Mouse (Mus musculus) CH12F3 (cell line): ENCODE measurements around the gene Fam178b.

Experiments
- in situ Hi-C: fragments of 300-500 bp; cut with MboI; formaldehyde crosslinking; loops from 2 replicates; pipeline ENCODE4 v1.14.3; 2020; ENCODE audit warnings: low sequenced_read_pairs

Fam178b gene

DNA sequence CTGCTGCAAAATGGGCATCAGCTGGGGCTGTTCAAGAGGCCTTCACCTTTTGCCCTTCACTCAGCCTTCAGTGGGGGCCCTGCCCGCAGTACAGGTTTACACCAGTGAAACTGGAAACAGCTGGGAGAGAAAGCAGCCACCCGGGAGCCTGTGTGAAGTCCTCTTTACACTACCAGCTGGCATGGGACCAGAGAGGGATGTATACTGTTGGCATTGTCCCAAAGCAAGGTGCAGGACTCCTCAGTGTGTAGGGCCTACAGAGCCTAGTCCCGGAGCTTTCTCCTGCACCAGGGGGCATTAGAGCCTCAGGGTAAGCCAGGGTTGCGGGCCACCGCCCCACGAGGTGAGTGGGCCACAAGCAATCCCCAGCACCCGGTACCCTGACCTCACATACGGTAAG lies 152.5 kb downstream of the Fam178b start:
- in situ Hi-C loops = no loop called here

DNA sequence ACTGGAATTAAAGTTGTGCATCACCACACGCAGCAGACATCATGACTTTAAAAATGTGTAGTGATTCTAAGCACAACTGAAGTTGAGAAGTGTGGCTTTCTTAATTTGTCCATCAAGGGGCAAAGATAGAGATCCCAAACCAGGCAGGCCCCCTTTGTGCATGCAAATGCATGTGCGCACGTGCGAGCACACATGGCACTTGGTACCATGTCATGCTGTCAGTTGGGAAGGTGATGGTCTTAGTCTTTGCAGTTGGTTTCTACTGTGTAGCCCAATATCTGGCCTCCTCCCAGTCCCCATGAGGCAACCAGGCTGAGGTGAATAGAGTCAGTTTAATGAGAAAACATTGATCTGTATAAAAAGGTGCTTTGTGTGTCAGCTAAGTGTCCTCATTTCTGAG lies 153.1 kb downstream of the Fam178b start:
- in situ Hi-C loops = no loop called here

DNA sequence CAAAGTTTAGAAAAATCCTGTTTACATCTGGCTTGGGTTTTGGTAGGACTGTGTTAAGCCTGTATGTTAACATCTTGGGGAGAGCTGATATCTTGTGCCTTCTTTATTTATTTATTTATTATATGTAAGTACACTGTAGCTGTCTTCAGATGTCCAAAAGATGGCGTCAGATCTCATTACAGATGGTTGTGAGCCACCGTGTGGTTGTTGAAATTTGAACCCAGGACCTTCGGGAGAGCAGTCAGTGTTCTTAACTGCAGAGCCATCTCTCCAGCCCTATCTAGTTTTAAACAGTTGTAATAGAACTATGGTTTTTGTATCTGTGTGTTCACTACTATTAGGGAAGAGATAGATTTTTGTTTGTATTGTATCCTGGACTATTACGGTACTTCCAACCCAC lies 153.7 kb downstream of the Fam178b start:
- in situ Hi-C loops = no loop called here

DNA sequence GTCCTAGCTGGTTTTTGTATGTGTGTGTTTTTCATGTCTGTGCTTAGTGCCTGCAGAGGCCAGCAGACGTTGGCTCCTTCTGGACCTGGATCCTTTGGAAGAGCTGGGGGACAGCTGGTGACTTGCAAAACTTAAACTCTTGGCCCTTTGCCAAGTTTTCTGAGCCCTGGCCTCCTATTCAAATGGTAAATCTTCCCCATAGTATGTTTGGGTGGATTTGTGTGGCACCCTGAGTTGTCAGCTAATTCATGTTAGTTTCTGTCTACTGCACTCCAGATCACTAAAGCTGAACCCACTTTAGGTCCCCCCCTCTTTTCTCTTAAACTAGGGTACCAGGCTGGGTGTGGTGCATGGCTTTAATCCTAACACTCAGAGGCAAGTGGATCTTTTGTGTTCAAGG lies 154.6 kb downstream of the Fam178b start:
- in situ Hi-C loops = no loop called here

DNA sequence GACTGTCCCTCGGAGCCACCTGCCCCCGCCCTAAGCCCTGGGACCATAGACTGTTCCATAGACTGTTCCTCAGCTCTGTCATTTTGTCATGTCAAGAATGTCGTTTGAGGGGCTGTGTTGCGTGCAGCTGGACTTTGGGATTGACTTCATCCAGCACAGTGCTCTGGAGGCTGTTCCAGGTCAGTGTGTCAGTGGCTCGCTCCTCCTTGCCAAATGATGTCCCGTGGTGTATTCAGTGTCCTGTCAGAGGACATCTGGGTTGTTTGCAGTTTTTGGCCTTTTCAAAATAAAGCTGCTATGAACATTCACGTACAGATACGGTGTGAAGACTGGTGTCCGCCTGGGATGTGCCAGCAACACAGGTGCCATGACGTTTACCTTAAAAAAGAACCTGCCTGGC lies 156.1 kb downstream of the Fam178b start:
- in situ Hi-C loops = no loop called here

DNA sequence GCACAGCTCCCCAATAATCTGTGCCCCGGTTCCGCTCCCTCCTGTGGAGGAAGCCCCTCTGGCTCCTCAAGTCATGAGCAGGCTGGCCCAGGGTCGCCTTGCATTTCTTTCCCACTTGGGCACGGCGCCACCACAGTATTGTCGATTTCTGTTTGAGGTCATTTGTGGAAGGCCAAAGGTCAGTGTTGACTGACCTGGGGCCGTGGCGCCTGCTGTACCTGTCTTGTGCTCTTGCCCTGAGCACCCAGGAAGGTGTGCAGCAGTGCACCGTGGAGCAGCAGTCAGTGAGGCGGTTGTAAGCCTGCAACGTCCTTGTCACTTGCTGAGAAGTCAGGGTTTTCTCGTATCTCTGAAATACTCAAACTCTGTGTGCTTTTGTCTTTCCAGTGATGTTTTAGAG lies 157.2 kb downstream of the Fam178b start:
- in situ Hi-C loops = no loop called here

DNA sequence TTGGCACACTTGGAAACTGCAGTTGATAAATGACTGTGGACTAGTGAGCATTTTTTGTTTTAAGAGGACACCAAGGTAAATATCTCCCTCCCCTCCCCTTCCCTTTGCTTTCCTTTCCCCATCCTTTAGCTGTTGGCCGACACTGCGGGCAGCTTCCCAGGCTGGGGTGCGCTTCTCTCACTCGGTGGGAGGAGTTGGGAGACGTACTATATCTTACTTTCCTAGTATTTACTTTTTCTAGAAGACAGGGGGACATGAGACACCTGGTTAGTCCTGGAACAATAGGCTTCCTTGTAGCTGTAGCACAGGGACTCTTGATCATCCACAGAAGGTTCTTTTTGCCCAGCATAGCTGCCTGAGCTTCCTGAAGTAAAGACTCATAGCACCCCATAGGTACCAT lies 158.9 kb downstream of the Fam178b start:
- in situ Hi-C loops = no loop called here

DNA sequence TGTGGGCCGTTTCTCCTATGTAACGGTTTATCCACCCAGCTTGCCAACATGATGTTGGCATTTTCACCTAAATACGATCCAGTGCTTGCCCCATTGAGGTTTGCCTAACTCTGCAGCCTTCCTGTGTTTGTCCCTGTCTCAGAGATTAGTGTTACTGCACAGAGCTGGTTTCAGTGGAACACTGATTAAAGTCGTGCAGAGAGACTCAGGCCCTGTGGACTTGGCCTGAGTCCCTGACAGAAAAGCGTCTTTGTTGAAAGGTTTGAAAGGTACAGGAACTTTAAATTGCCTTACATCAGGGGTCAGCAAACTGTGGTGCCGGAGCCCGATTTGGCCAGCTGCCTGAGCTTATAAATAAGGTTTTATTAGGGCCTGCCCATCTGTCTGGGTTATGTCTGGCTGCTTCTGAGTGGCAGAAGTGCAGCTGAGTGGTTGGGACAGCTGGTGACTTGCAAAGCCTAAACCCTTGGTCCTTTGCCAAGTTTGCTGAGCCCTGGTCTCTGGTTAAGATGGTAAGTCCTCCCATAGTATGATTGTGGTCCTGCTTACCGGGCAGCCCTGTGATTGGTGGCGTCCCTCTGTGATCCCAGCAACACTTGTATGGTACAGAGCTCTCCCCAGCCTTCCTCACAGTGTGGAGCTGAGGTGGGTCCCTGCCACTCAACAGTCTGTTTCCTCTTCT lies 159.5 kb downstream of the Fam178b start:
- in situ Hi-C loops = no loop called here

DNA sequence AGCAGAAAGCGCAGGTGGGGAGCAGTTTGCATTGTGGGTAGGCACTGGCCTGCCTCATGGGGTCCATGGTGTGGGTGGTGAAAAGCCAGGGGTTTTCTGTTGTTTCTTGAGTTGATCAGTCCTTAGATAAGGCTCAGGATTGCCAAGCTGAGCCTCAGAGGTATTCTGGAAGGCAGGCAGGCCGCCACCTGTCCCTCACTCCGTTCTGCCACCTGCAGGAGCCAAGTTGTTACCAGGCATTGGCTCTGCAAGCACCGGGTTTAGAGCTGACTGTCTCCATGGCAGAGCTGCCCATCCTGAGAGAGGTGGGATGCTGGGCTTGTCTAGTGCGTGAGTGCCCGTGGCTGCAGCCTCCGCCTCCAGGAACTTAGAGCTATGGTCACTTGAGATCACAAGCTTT lies 160.8 kb downstream of the Fam178b start:
- in situ Hi-C loops = no loop called here

DNA sequence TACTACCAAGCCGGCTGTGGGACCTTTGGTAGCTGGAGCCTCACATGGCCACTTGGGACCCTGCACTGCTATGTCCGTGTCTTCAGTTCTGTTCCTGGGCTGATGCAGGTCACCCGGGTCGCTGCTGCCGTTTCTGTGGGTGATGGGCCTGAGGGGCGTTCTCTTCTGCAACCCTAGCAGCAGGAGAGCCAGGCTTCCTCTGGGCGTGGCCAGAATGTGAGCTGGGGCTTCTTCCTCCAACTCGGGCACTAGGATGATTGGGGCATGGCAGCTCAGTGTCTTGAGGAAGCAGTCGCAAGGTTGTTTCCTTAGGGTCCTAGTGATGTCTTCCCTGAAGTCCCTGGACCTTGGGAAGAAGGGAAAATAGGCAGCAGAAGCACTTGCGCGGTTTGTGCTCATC lies 163.4 kb downstream of the Fam178b start:
- in situ Hi-C loops = no loop called here

DNA sequence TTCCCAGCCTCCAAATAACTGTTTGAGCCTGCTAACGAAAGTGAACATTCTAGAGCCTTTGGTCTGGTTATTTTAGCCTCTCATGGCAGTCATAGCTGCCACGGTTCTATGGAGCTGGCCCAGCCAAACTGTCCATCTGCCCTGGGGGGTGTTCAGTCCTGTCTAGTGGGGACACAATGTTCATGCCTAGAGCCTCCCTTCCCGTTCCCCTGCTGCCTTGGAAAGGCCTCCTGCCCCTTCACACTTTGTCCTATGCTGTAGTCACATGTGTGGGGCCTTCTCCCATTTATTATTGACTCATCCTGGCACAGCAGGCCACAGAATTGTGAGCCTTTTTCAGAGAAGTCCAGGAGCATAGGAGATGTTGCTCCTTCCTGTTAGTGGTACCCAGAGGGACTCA lies 164.7 kb downstream of the Fam178b start:
- in situ Hi-C loops = no loop called here

DNA sequence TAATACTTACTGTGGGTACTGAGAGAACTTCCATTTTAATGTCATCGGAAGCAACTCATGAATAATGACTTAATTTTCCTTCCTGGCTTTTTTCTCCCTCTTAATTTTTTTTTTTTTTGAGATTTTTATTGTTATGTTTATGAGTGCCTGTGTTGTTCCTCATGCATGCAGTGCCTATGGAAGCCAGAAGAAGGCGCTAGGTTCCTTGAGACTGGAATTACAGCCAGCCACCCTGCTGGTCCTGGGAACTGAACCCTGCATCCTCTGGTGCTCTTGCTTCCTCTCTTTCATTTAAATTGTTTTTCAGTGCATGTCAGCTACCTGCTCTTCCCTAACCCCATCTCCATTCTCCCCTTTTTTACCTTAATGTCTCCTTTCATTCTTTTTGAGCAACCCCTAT lies 169.3 kb downstream of the Fam178b start:
- in situ Hi-C loops = no loop called here

DNA sequence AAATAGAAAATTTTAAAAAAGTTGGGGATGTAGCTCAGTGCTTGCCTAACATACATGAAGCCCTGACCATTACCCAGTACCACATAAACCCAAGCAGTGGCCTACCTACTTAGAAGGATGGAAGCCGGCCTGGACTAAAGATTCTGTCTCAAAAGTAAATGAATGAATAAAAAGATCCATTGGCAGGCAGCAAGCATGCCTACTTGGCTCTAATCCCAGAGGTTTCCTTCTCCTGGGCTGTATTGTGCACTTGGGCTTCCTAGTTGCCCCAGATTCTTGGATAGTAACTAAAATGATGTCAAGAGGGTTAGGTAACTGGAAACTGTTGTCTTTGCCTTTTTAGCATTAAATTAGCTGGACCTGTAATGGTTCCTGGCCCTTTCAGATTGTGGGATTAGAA lies 169.7 kb downstream of the Fam178b start:
- in situ Hi-C loops = no loop called here

DNA sequence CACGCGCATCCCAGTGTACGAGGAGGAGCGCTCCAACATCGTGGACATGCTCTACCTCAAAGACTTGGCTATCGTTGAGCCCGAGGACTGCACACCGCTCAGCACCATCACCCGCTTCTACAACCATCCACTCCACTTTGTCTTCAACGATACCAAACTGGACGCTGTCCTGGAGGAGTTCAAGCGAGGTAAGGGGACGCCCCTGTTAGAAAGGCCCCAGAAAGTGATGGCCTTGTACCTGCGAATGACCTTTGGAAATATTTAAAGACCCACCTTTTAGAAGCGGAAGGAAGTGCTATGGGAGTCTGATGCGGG lies 170.1 kb downstream of the Fam178b start:
- in situ Hi-C loops = no loop called here
